Mouse (Mus musculus) brain, embryonic 14.5 days (tissue): Measurements from ENCODE around the gene Mark2.

Source experiments
- CTCF ChIP-seq: fragments of 200-500 bp; IDR thresholded peaks from 2 replicates; pipeline ENCODE4 v1.5.1; 2012; ENCODE audit warnings: inconsistent platforms, mild to moderate bottlenecking, moderate library complexity, borderline replicate concordance; ENCODE audit not compliant: insufficient read depth, insufficient read length; ENCODE audit errors: extremely low read depth
- POLR2A ChIP-seq: fragments of 200-500 bp; IDR thresholded peaks from 2 replicates; pipeline ENCODE4 v1.6.1; 2012; ENCODE audit warnings: mild to moderate bottlenecking, inconsistent platforms, borderline replicate concordance; ENCODE audit not compliant: poor library complexity, insufficient read depth, insufficient read length, severe bottlenecking; ENCODE audit errors: extremely low read depth

GRCm38 (mm10) chr19:7382248-7382902 lies 40.7 kb upstream of the Mark2 start:
- TF ChIP-seq CTCF (no peak), POLR2A (no peak)
